Mouse (Mus musculus) cerebellum, adult 2 months (tissue): ENCODE data around the gene Il2rb.

Experiments
- CTCF ChIP-seq: fragments of 200-500 bp; IDR thresholded peaks from 2 replicates; pipeline ENCODE4 v1.5.1; 2011; ENCODE audit warnings: low read depth, mild to moderate bottlenecking, control low read depth, low read length, moderate library complexity, borderline replicate concordance; ENCODE audit not compliant: insufficient read depth
- POLR2A ChIP-seq: fragments of 200-500 bp; IDR thresholded peaks from 2 replicates; pipeline ENCODE4 v1.6.1; 2011; ENCODE audit warnings: low read length, control low read depth, borderline replicate concordance; ENCODE audit not compliant: insufficient read depth

DNA sequence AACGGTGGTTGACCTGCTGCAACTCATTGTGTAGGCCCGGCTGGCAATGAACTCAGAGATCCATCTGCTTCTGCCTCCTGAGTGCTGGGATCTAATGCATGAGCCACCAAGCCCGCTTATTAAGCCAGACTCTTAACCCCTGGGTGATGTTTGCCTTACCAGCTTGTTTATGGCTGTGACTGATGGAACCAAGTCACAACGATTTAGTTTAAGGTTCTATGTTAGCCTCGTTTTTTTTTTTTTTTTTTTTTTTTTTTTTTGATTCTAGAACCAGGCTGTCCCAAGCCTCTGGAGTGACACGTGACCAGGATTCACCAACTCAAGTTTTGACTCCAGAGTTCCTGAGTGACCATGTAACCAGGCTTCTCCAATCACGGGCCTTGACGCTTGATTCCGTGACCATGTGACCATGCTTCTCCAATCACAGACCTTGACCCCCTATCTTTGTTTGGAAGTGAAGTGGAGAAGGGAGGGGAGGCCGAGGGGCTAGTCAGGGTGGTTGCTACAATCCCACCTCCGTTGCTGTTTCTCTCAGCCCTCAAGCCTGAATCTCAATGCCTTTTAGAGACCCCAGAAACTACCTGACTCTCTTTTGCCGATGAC, 14.3 kb upstream of the Il2rb start:
- TF ChIP-seq CTCF: no peak
- no peak for TF ChIP-seq POLR2A
